Mouse (Mus musculus): ENCODE data around the gene Mmp19.

DNA sequence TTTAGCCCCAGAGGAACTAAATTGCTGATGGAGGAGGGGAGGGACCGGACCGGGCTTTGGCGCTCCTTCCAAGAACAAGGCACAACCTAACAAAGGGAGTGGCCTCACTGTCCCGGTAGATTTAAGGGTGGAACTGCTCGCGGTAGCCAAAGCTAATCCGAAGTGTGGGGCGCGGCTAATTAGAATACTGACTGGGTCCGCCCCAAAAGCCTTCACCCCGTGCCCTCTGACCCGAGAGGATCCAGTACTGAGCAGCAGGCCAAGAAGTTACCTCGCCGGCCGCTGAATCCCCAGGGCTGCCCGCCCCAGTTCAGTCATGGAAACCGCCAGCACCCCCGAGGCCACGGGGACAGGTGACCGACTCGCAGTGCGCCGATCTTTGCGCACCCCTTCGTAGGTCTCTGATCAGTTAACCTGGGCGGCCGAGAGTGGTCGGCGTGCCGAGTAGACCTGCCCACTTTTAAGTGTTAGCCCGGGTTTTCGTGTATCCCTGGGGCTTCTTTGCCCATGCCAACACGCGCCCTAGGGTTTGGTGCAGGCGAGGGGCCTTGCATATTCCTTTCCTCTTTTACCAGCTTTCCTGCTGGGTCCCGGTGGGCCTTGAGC is 43.0 kb upstream of the Mmp19 start, which contains the start of gene Pym1:
- TF ChIP-seq POLR2A (IDR thresholded peaks at IDR 0.05; ENCODE audit: low read depth, low read length) (peak; percentile 74), CTCF (IDR thresholded peaks at IDR 0.05; ENCODE audit: extremely low read depth, insufficient read depth, insufficient read length, insufficient replicate concordance) (no peak)

Data from spleen, adult 2 months (tissue).